In the genomic region with DNA sequence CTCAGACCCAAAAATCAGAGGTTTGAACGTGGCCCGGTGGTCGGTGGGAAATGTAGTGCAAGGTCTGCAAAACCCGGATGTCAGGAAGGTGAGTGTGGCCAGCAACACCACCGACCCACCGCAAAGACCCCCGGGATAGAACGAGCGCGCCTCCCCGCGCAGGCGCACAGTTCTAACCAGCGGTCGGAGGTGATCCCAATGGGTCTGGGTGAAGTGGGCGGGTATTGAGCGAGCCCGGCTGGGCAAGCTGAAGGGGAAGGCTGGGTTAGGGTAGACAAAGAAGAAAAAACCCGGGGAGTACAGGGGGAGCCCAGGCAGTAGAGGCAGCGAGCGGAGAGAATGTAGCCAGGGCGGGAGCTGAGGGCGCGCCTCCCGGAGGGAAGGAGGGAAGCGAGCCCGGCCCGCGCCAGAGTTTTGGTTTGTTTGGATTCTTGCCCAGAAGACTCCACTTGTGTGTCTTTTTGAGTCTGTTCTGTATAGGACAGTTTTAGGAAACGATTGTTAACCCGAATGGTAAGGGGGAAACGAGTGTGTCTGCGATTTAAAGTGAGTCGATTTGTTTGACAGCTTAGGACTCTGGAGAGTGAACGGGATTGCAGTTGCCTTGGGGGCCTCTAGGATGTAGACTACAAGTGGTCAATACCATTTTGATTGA, we compare ENCODE assay signal across 7 mouse cellular contexts. TPM values are rescaled to one million over a fixed set of nuclear protein-coding genes. Genes with fewer than 3 reads are reported as not detected.
DNase-seq lines count a peak whose midpoint lies in the region; ATAC-seq and TF ChIP-seq lines count a peak whose summit lies in the region.

No protein-coding gene starts in this region.

- H3K9ac ChIP-seq in embryonic facial prominence, embryonic 12.5 days, result peak overlapping the region; percentile 47
- H3K9ac ChIP-seq in limb, embryonic 12.5 days (replicated peaks), result peak overlapping the region; percentile 75
- peak overlapping the region; percentile 62 for H3K9ac ChIP-seq in midbrain, embryonic 14.5 days (replicated peaks; ENCODE audit: low read length)

- peaks cover 28% of the 10 kb centered on the region for H3K36me3 ChIP-seq in embryonic facial prominence, embryonic 12.5 days
- no peaks in the 10 kb centered on the region for H3K36me3 ChIP-seq in kidney, adult 2 months (ENCODE audit: control insufficient read depth, insufficient read depth, low read length)
- peaks cover 60% of the 10 kb centered on the region for H3K36me3 ChIP-seq in limb, embryonic 12.5 days
- H3K36me3 ChIP-seq in midbrain, embryonic 14.5 days (ENCODE audit: control insufficient read depth, insufficient read depth, low read length), result peaks cover 12% of the 10 kb centered on the region; the same call in 1 of the 2 replicates

- H3K4me1 ChIP-seq in embryonic facial prominence, embryonic 12.5 days, result no peaks in the 10 kb centered on the region
- no peaks in the 10 kb centered on the region for H3K4me1 ChIP-seq in kidney, adult 2 months (ENCODE audit: control insufficient read depth, insufficient read depth, low read length)
- 0 out of 2 replicates have a peak, but pooled peaks cover 4% of the 10 kb centered on the region for H3K4me1 ChIP-seq in limb, embryonic 12.5 days (replicated peaks)
- H3K4me1 ChIP-seq in midbrain, embryonic 14.5 days (ENCODE audit: control insufficient read depth, insufficient read depth, low read length), result no peaks in the 10 kb centered on the region

- WGBS in embryonic facial prominence, embryonic 12.5 days, result 2% methylated on average over 35 of the region's 35 CpGs
- WGBS in kidney, adult 2 months, result 1% methylated on average over 35 of the region's 35 CpGs
- 3% methylated on average over 35 of the region's 35 CpGs for WGBS in limb, embryonic 12.5 days
- 1% methylated on average over 35 of the region's 35 CpGs for WGBS in midbrain, embryonic 14.5 days

- H3K27ac ChIP-seq in embryonic facial prominence, embryonic 12.5 days, result peak overlapping the region; percentile 77
- H3K27ac ChIP-seq in kidney, adult 2 months (ENCODE audit: insufficient read depth, low read depth, low read length), result no peak overlapping the region
- H3K27ac ChIP-seq in limb, embryonic 12.5 days, result peak overlapping the region; percentile 94
- H3K27ac ChIP-seq in midbrain, embryonic 14.5 days (replicated peaks; ENCODE audit: low read depth, low read length), result peak overlapping the region; percentile 83

- peak overlapping the region; percentile 42 for H3K4me3 ChIP-seq in embryonic facial prominence, embryonic 12.5 days
- H3K4me3 ChIP-seq in kidney, adult 2 months (ENCODE audit: insufficient read depth, low read depth, low read length), result peak overlapping the region; percentile 42
- peak overlapping the region; percentile 55 for H3K4me3 ChIP-seq in limb, embryonic 12.5 days (replicated peaks)
- peak overlapping the region; percentile 48 for H3K4me3 ChIP-seq in midbrain, embryonic 14.5 days (replicated peaks; ENCODE audit: low read depth, low read length)

- peak; percentile 74 for DNase-seq in brain, embryonic 18.5 days (ENCODE audit: low read depth, low spot score)
- DNase-seq in heart, adult 8-10 months (ENCODE audit: low spot score), result peak; percentile 15
- peak; percentile 52 for DNase-seq in kidney, adult 2 months
- peak; percentile 95 for DNase-seq in midbrain, embryonic 14.5 days
- DNase-seq in spleen, postnatal 4 days (ENCODE audit: low spot score in 2 of 2), result peak; percentile 54 to 73

- TF ChIP-seq CTCF in kidney, adult 2 months (conservative IDR thresholded peaks at IDR 0.05; ENCODE audit: insufficient read depth, insufficient read length, low read depth, low read length), result no peak

- no peak for TF ChIP-seq POLR2A in kidney, adult 2 months (IDR thresholded peaks at IDR 0.05; ENCODE audit: low read depth, low read length)

- no peaks in the 10 kb centered on the region for H3K27me3 ChIP-seq in embryonic facial prominence, embryonic 12.5 days
- H3K27me3 ChIP-seq in kidney, adult 2 months (replicated peaks; ENCODE audit: control insufficient read depth, insufficient read depth, low read length), result no peaks in the 10 kb centered on the region
- no peaks in the 10 kb centered on the region for H3K27me3 ChIP-seq in limb, embryonic 12.5 days
- H3K27me3 ChIP-seq in midbrain, embryonic 14.5 days (ENCODE audit: control insufficient read depth, insufficient read depth, low read length), result no peaks in the 10 kb centered on the region

- peak overlapping the region; percentile 55 for H3K4me2 ChIP-seq in embryonic facial prominence, embryonic 12.5 days (replicated peaks)
- H3K4me2 ChIP-seq in limb, embryonic 12.5 days, result peak overlapping the region; percentile 63
- H3K4me2 ChIP-seq in midbrain, embryonic 14.5 days (ENCODE audit: low read length), result peak overlapping the region; percentile 64

- peaks cover 22% of the 10 kb centered on the region; the same call in 1 of the 2 replicates for H3K9me3 ChIP-seq in embryonic facial prominence, embryonic 12.5 days
- peaks cover 24% of the 10 kb centered on the region for H3K9me3 ChIP-seq in limb, embryonic 12.5 days
- peaks cover 19% of the 10 kb centered on the region; the same call in 1 of the 2 replicates for H3K9me3 ChIP-seq in midbrain, embryonic 14.5 days (ENCODE audit: control insufficient read depth, low read length)

- ATAC-seq in embryonic facial prominence, embryonic 12.5 days (ENCODE audit: insufficient number of reproducible peaks, insufficient read depth, low FRiP score, low TSS enrichment), result peak; percentile 93
- ATAC-seq in limb, embryonic 12.5 days (ENCODE audit: insufficient number of reproducible peaks, insufficient read depth, low FRiP score, low TSS enrichment, low read depth), result peak; percentile 93
- peak; percentile 94 for ATAC-seq in midbrain, embryonic 14.5 days (ENCODE audit: low FRiP score, low TSS enrichment)

RNA-seq across cellular contexts. Expression of a gene that starts 21.9 kb away (rescaled TPM):
- 13.1 and 16.3 TPM in 2 replicates for polyA plus RNA-seq in embryonic facial prominence, embryonic 12.5 days (2016; fragmentation: Nextera tagmentation; extraction: Ambion mirVana)
- 1 to 10 TPM; 1.5 to 4.3 (median 2.1) TPM for total RNA-seq in heart, adult 8-10 months (2022)
- 0.64 and 1.4 TPM in 2 replicates for polyA plus RNA-seq in kidney, adult 2 months (2012; rRNA removed)
- polyA plus RNA-seq in limb, embryonic 12.5 days (2016; fragmentation: Nextera tagmentation; extraction: Ambion mirVana), result 11.8 and 16.7 TPM in 2 replicates
- polyA plus RNA-seq in midbrain, embryonic 14.5 days (2014; fragmentation: Nextera tagmentation; extraction: Ambion mirVana), result 10.7 and 11.7 TPM in 2 replicates

RNA-seq across cellular contexts. Expression of a gene that starts 25.9 kb away (rescaled TPM):
- polyA plus RNA-seq in embryonic facial prominence, embryonic 12.5 days (2016; fragmentation: Nextera tagmentation; extraction: Ambion mirVana), result 17.2 and 20.6 TPM in 2 replicates
- 10 to 100 TPM; 23.2 to 33.8 (median 28.1) TPM for total RNA-seq in heart, adult 8-10 months (2022)
- polyA plus RNA-seq in kidney, adult 2 months (2012; rRNA removed), result 11.1 and 11.8 TPM in 2 replicates
- polyA plus RNA-seq in limb, embryonic 12.5 days (2016; fragmentation: Nextera tagmentation; extraction: Ambion mirVana), result 19.1 and 23.0 TPM in 2 replicates
- 18.5 and 19.7 TPM in 2 replicates for polyA plus RNA-seq in midbrain, embryonic 14.5 days (2014; fragmentation: Nextera tagmentation; extraction: Ambion mirVana)

RNA-seq across cellular contexts. Expression of a gene that starts 40.3 kb away (rescaled TPM):
- 4.2 and 4.7 TPM in 2 replicates for polyA plus RNA-seq in embryonic facial prominence, embryonic 12.5 days (2016; fragmentation: Nextera tagmentation; extraction: Ambion mirVana)
- total RNA-seq in heart, adult 8-10 months (2022), result 1,000 to 10,000 TPM; 3,196 to 3,318 (median 3,289) TPM
- 76.0 and 141 TPM in 2 replicates for polyA plus RNA-seq in kidney, adult 2 months (2012; rRNA removed)
- polyA plus RNA-seq in limb, embryonic 12.5 days (2016; fragmentation: Nextera tagmentation; extraction: Ambion mirVana), result 2.4 and 2.9 TPM in 2 replicates
- polyA plus RNA-seq in midbrain, embryonic 14.5 days (2014; fragmentation: Nextera tagmentation; extraction: Ambion mirVana), result 5.5 TPM in 2 replicates

RNA-seq across cellular contexts. Expression of a gene that starts 49.1 kb away (rescaled TPM):
- 148 and 151 TPM in 2 replicates for polyA plus RNA-seq in embryonic facial prominence, embryonic 12.5 days (2016; fragmentation: Nextera tagmentation; extraction: Ambion mirVana)
- 10 to 100 TPM; 25.3 to 34.5 (median 31.3) TPM for total RNA-seq in heart, adult 8-10 months (2022)
- 13.2 and 18.1 TPM in 2 replicates for polyA plus RNA-seq in kidney, adult 2 months (2012; rRNA removed)
- polyA plus RNA-seq in limb, embryonic 12.5 days (2016; fragmentation: Nextera tagmentation; extraction: Ambion mirVana), result 138 and 146 TPM in 2 replicates
- polyA plus RNA-seq in midbrain, embryonic 14.5 days (2014; fragmentation: Nextera tagmentation; extraction: Ambion mirVana), result 86.6 and 101 TPM in 2 replicates

RNA-seq across cellular contexts. Expression of a gene that starts 53.4 kb away (rescaled TPM):
- polyA plus RNA-seq in embryonic facial prominence, embryonic 12.5 days (2016; fragmentation: Nextera tagmentation; extraction: Ambion mirVana), result 16.3 and 19.5 TPM in 2 replicates
- total RNA-seq in heart, adult 8-10 months (2022), result 1 to 10 TPM in 3 of 4 experiments, under 1 TPM in 1; 0.82 to 1.8 (median 1.6) TPM
- 1.4 and 2.1 TPM in 2 replicates for polyA plus RNA-seq in kidney, adult 2 months (2012; rRNA removed)
- 17.0 and 25.0 TPM in 2 replicates for polyA plus RNA-seq in limb, embryonic 12.5 days (2016; fragmentation: Nextera tagmentation; extraction: Ambion mirVana)
- 17.5 and 21.1 TPM in 2 replicates for polyA plus RNA-seq in midbrain, embryonic 14.5 days (2014; fragmentation: Nextera tagmentation; extraction: Ambion mirVana)

Comparison
In these comparisons a context has a peak if more than half of its experiments do, and no peak if none do; other contexts are left out.
1. DNase-seq: peak in every context shown above with its lines; median percentile 95 in midbrain, embryonic 14.5 days; 74 in brain, embryonic 18.5 days; 64 in spleen, postnatal 4 days; 52 in kidney, adult 2 months; 15 in heart, adult 8-10 months.
2. RNA of a gene that starts 40.3 kb away (polyA plus RNA-seq): 76.0 to 141 TPM in kidney, adult 2 months; 5.5 TPM in midbrain, embryonic 14.5 days, 4.2 to 4.7 TPM in embryonic facial prominence, embryonic 12.5 days and 2.4 to 2.9 TPM in limb, embryonic 12.5 days; every median in the first group is over 10 times any median in the second.
3. Peak in every context shown above with its lines, with median percentiles within 50 percentile points of each other: ATAC-seq, H3K4me2 ChIP-seq, H3K4me3 ChIP-seq and H3K9ac ChIP-seq.